Mouse (Mus musculus) hindbrain, embryonic 10.5 days (tissue): ENCODE measurements around the gene Lrig3. TPM values are rescaled to one million over a fixed set of nuclear protein-coding genes. Genes with fewer than 3 reads are reported as not detected.

Experiments used
- DNase-seq: peaks from one replicate; pipeline ENCODE4 v3.0.0-alpha.2; 2017; ENCODE audit warnings: low spot score
- H3K27ac ChIP-seq: fragments of 300-500 bp; sonication (generic); 2 replicates; pipeline ENCODE4 v1.5.1; 2016; ENCODE audit warnings: mild to moderate bottlenecking, moderate library complexity
- H3K27me3 ChIP-seq: fragments of 300-500 bp; sonication (generic); 2 replicates; pipeline ENCODE4 v1.6.1; 2016; ENCODE audit warnings: mild to moderate bottlenecking; ENCODE audit not compliant: poor library complexity, insufficient read depth, severe bottlenecking
- H3K36me3 ChIP-seq: fragments of 300-500 bp; sonication (generic); 2 replicates; pipeline ENCODE4 v1.6.1; 2016; ENCODE audit warnings: mild to moderate bottlenecking, moderate library complexity
- H3K4me1 ChIP-seq: fragments of 300-500 bp; sonication (generic); replicated peaks from 2 replicates; pipeline ENCODE4 v1.6.1; 2016; ENCODE audit warnings: mild to moderate bottlenecking
- H3K4me3 ChIP-seq: fragments of 300-500 bp; sonication (generic); 2 replicates; pipeline ENCODE4 v1.5.1; 2016; ENCODE audit warnings: mild to moderate bottlenecking, moderate library complexity
- H3K9me3 ChIP-seq: fragments of 300-500 bp; sonication (generic); 2 replicates; pipeline ENCODE4 v1.6.1; 2016; ENCODE audit warnings: mild to moderate bottlenecking, moderate library complexity
- WGBS: fragments of 180-500 bp; shearing (Covaris S2); methylation state at CpG from one replicate; pipeline ENCODE4 v1.1.7; 2016; 5-methylcytosine and 5-hydroxymethylcytosine counted together
- polyA plus RNA-seq: library from polyadenylated mRNA; unstranded; fragments of >200 nt; fragmentation: Nextera tagmentation; extraction: Ambion mirVana; gene quantifications from 2 replicates; pipeline ENCODE4 v1.2.1, GENCODE M21; 2016

Gene Lrig3
- polyA plus RNA-seq, 1 experiment from 2014 or later = 15.1 TPM

- H3K27ac ChIP-seq = peak overlapping the region; percentile 97
- peak overlapping the region; percentile 91 for H3K4me3 ChIP-seq
- H3K27me3 ChIP-seq = no peaks in the 10 kb centered on the region
- no peaks in the 10 kb centered on the region for H3K9me3 ChIP-seq
- DNase-seq = no peak
- H3K36me3 ChIP-seq = peaks cover 10% of the 10 kb centered on the region
- WGBS = 30% methylated on average over 10 of the region's 10 CpGs
- H3K4me1 ChIP-seq = peaks cover 57% of the 10 kb centered on the region
Measured at GRCm38 (mm10) chr10:125969133-125969490, 3.1 kb downstream of the Lrig3 start.

GRCm38 (mm10) chr10:125970031-125970430 lies 4.1 kb downstream of the Lrig3 start:
- H3K4me3 ChIP-seq = peak overlapping the region; percentile 21
- peak overlapping the region; percentile 97 for H3K27ac ChIP-seq
- peaks cover 57% of the 10 kb centered on the region for H3K4me1 ChIP-seq

GRCm38 (mm10) chr10:125970500-125970899 lies 4.5 kb downstream of the Lrig3 start:
- WGBS = 50% methylated on average over 4 of the region's 4 CpGs
- Histone ChIP-seq H3K36me3 (peaks cover 14% of the 10 kb centered on the region), H3K4me3 (peak overlapping the region; percentile 21), H3K27me3 (no peaks in the 10 kb centered on the region), H3K4me1 (peaks cover 55% of the 10 kb centered on the region), H3K27ac (peak overlapping the region; percentile 97), H3K9me3 (no peaks in the 10 kb centered on the region)
- peak; percentile 35 for DNase-seq

More at GRCm38 (mm10) chr10:125970031-125970430, 4.1 kb downstream of the Lrig3 start:
- 68% methylated on average over 2 of the region's 2 CpGs for WGBS
- Histone ChIP-seq H3K27me3 (no peaks in the 10 kb centered on the region), H3K36me3 (peaks cover 10% of the 10 kb centered on the region), H3K9me3 (no peaks in the 10 kb centered on the region)
- no peak for DNase-seq

GRCm38 (mm10) chr10:125973726-125974125 lies 7.8 kb downstream of the Lrig3 start:
- DNase-seq = no peak
- no peaks in the 10 kb centered on the region for H3K9me3 ChIP-seq
- no peaks in the 10 kb centered on the region for H3K27me3 ChIP-seq
- no peak overlapping the region for H3K4me3 ChIP-seq
- peaks cover 35% of the 10 kb centered on the region for H3K36me3 ChIP-seq
- H3K4me1 ChIP-seq = peaks cover 36% of the 10 kb centered on the region
- no peak overlapping the region for H3K27ac ChIP-seq
- WGBS = 71% methylated on average over 7 of the region's 7 CpGs

GRCm38 (mm10) chr10:125981938-125982337 lies 16.0 kb downstream of the Lrig3 start:
- Histone ChIP-seq H3K27ac (no peak overlapping the region), H3K27me3 (no peaks in the 10 kb centered on the region), H3K36me3 (peaks cover 34% of the 10 kb centered on the region), H3K4me1 (peaks cover 14% of the 10 kb centered on the region), H3K4me3 (no peak overlapping the region), H3K9me3 (no peaks in the 10 kb centered on the region)
- WGBS = 91% methylated on average over 5 of the region's 5 CpGs
- no peak for DNase-seq

- peaks cover 44% of the 10 kb centered on the region for H3K36me3 ChIP-seq
- 83% methylated on average over 9 of the region's 9 CpGs for WGBS
- H3K27ac ChIP-seq = no peak overlapping the region
- no peaks in the 10 kb centered on the region for H3K9me3 ChIP-seq
- no peaks in the 10 kb centered on the region; the same call in 1 of the 2 replicates for H3K4me1 ChIP-seq
- H3K27me3 ChIP-seq = no peaks in the 10 kb centered on the region
- H3K4me3 ChIP-seq = no peak overlapping the region
- DNase-seq = no peak
Measured at GRCm38 (mm10) chr10:125984473-125985035, 18.6 kb downstream of the Lrig3 start.

GRCm38 (mm10) chr10:125985795-125986194 lies 19.8 kb downstream of the Lrig3 start:
- no peaks in the 10 kb centered on the region for H3K9me3 ChIP-seq
- WGBS = 83% methylated on average over 1 of the region's 1 CpGs
- H3K27ac ChIP-seq = no peak overlapping the region
- no peak for DNase-seq
- H3K4me3 ChIP-seq = no peak overlapping the region
- peaks cover 2% of the 10 kb centered on the region; the same call in 1 of the 2 replicates for H3K4me1 ChIP-seq
- H3K36me3 ChIP-seq = peaks cover 45% of the 10 kb centered on the region
- H3K27me3 ChIP-seq = no peaks in the 10 kb centered on the region

- no peak for DNase-seq
- Histone ChIP-seq H3K4me3 (no peak overlapping the region), H3K9me3 (no peaks in the 10 kb centered on the region), H3K27ac (no peak overlapping the region), H3K27me3 (no peaks in the 10 kb centered on the region), H3K4me1 (peaks cover 5% of the 10 kb centered on the region; the same call in 1 of the 2 replicates), H3K36me3 (peaks cover 38% of the 10 kb centered on the region)
- WGBS = 90% methylated on average over 9 of the region's 9 CpGs
Measured at GRCm38 (mm10) chr10:125986443-125986842, 20.5 kb downstream of the Lrig3 start.

GRCm38 (mm10) chr10:125987307-125987706 lies 21.3 kb downstream of the Lrig3 start:
- Histone ChIP-seq H3K27me3 (no peaks in the 10 kb centered on the region), H3K9me3 (no peaks in the 10 kb centered on the region), H3K36me3 (peaks cover 33% of the 10 kb centered on the region), H3K27ac (no peak overlapping the region), H3K4me3 (no peak overlapping the region), H3K4me1 (peaks cover 5% of the 10 kb centered on the region; the same call in 1 of the 2 replicates)
- WGBS = 80% methylated on average over 6 of the region's 6 CpGs
- no peak for DNase-seq

GRCm38 (mm10) chr10:125988037-125988436 lies 22.1 kb downstream of the Lrig3 start:
- WGBS = 94% methylated on average over 11 of the region's 11 CpGs
- H3K27me3 ChIP-seq = no peaks in the 10 kb centered on the region
- no peak overlapping the region for H3K27ac ChIP-seq
- peaks cover 5% of the 10 kb centered on the region; the same call in 1 of the 2 replicates for H3K4me1 ChIP-seq
- no peak overlapping the region for H3K4me3 ChIP-seq
- H3K36me3 ChIP-seq = peaks cover 32% of the 10 kb centered on the region
- no peaks in the 10 kb centered on the region for H3K9me3 ChIP-seq
- no peak for DNase-seq

GRCm38 (mm10) chr10:125989890-125990289 lies 23.9 kb downstream of the Lrig3 start:
- peaks cover 36% of the 10 kb centered on the region for H3K36me3 ChIP-seq
- no peak overlapping the region for H3K4me3 ChIP-seq
- H3K4me1 ChIP-seq = peaks cover 5% of the 10 kb centered on the region; the same call in 1 of the 2 replicates
- 81% methylated on average over 7 of the region's 7 CpGs for WGBS
- H3K27me3 ChIP-seq = no peaks in the 10 kb centered on the region
- H3K27ac ChIP-seq = no peak overlapping the region
- no peak for DNase-seq
- H3K9me3 ChIP-seq = no peaks in the 10 kb centered on the region

- Histone ChIP-seq H3K9me3 (no peaks in the 10 kb centered on the region), H3K27ac (no peak overlapping the region), H3K4me3 (no peak overlapping the region), H3K27me3 (no peaks in the 10 kb centered on the region), H3K4me1 (peaks cover 5% of the 10 kb centered on the region; the same call in 1 of the 2 replicates), H3K36me3 (peaks cover 41% of the 10 kb centered on the region)
- no peak for DNase-seq
- 68% methylated on average over 5 of the region's 5 CpGs for WGBS
Measured at GRCm38 (mm10) chr10:125990394-125990793, 24.4 kb downstream of the Lrig3 start.

GRCm38 (mm10) chr10:125991819-125992218 lies 25.9 kb downstream of the Lrig3 start:
- peaks cover 45% of the 10 kb centered on the region for H3K36me3 ChIP-seq
- H3K27me3 ChIP-seq = no peaks in the 10 kb centered on the region
- H3K27ac ChIP-seq = no peak overlapping the region
- H3K4me1 ChIP-seq = peaks cover 5% of the 10 kb centered on the region; the same call in 1 of the 2 replicates
- H3K4me3 ChIP-seq = no peak overlapping the region
- no peak for DNase-seq
- WGBS = 93% methylated on average over 7 of the region's 7 CpGs
- H3K9me3 ChIP-seq = no peaks in the 10 kb centered on the region
